Mouse (Mus musculus): ENCODE results near the gene Mta2. TPM values are rescaled to one million over a fixed set of nuclear protein-coding genes. Genes with fewer than 3 reads are reported as not detected.

The Mta2 gene
- 248 TPM for polyA plus RNA-seq (2017; shearing (Covaris generic))

GRCm38 (mm10) chr19:8941515-8942217 lies at the start of gene Mta2:
Mta2 (plus strand) TSS chr19:8941875.

GRCm38 (mm10) chr19:8892829-8893766 lies 48.6 kb upstream of the Mta2 start, which contains the start of gene Ints5:
Ints5 (plus strand) TSS chr19:8893005.

DNA sequence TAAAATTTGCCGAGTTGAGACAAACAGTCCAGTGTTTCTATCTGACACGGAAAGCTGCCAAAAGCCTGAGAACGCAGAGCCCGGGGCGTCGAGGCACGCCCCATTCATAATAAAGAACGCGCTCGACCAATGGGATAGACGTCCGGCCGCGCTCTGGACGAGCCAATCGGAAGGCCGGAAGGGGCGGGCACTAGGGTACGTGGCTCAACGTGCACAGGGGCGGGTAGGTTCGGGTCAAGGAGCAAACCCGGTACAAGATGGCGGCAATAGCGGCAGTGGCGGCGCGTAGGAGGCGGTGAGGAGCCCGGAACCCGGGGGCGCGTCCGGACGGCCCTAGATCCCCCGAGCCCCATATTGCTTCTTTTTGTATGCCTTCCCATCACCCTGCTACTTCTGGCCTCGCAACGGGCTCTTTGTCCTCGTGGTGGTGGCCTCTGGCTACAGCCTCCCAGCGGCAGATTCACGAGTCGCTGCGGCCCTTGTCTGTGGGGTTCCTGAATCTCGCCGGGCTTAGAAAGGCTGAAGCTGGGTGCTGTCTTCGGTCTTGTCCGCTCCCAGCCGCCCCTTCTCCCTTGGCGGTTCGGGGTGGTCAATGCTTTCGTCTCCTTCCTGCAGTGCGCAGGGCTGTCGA lies 43.7 kb upstream of the Mta2 start, which contains the start of gene Ganab:
TSS of gene Ganab (plus strand) at position 207 of the 631 bp plus-strand sequence.

DNA sequence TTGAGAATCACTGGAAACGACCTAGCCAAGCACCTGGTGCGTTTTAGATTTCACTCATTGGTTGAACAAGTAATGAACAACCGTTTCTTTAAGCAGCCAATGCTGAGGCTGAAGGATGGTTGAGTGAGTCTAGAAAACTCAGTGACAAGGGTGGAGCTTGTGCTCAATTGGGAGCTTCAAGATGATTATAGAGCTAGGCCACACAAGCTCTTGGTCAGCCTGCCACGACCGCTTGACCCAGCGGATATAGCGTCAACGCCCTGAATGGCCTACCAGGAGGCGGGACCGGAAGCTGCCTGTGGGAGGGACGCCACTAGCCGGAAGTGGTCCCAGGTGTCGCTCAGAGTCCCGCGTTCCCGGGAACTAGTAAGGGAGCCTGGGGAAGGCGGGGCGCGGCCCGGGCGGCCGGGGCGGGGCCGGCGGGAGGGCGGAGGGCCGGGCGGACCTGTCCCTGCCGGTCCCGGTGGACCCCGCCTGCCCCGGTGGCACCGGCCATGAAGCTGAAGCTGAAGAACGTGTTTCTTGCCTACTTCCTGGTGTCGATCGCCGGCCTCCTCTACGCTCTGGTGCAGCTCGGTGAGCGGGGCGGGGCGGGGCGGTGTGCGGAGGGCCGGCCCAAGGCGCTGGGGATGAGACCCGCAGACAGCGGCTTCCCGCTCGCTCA lies 21.5 kb upstream of the Mta2 start, which contains the start of gene B3gat3:
TSS of gene B3gat3 (plus strand) at position 302 of the 664 bp plus-strand sequence.

GRCm38 (mm10) chr19:8929224-8930088 lies 12.2 kb upstream of the Mta2 start, which contains the start of the genes Rom1 and Eml3:
Rom1 (minus strand) TSS chr19:8929356.
Eml3 (plus strand) TSS chr19:8929552.

GRCm38 (mm10) chr19:8953135-8954039 lies 11.7 kb downstream of the Mta2 start, which contains the start of gene Tut1:
Tut1 (plus strand) TSS chr19:8953847.

DNA sequence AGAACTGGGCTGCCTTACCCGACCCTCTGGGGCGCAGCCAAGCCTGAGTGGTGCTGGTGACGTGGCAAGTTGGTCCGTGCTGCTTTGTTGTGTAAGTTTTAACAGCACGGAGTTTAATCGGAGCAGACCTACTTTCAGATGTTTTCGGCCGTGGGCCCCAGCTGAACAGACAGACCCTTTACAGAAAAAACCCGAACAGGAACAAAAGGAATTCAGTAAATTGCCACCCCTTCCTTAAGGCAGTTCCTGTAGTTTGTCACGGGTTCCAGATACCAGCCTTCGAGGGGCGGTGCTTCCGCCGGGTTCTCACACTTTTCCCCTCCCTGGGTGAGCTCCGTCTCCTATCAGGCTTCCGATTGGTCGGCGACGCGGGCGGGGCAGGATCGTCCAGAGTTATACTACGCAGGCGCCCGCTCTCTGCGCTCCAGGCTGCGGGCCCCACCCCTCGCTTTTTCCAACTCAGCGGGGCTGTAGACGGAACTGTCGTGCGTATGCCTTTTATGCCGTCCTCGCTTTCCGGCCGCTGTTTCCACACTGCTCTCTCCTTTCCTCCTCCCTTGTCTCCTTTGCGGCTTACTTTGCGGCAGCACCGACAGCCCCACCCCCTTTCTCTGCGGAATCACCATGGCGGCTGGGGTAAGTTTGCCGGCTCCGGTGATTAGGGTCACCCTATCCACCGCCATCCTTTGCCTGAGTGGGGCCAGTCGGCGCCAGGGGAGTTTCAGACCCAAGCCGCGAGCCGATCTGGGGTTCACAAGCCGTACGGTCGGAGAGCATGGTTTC lies 25.1 kb downstream of the Mta2 start, which contains the start of gene Eef1g:
TSS of gene Eef1g (plus strand) at position 452 of the 783 bp plus-strand sequence.

GRCm38 (mm10) chr19:8989066-8989566 lies 47.4 kb downstream of the Mta2 start, which contains the start of gene Ahnak:
Ahnak (plus strand) TSS chr19:8989284.

Other genes with a start within 250 kb of the Mta2 start
- gene Slc3a2, start 218.5 kb upstream of the Mta2 start, polyA plus RNA-seq (2017; shearing (Covaris generic)) = 132 TPM
- 88.5 TPM for gene Wdr74, start 206.0 kb upstream of the Mta2 start, polyA plus RNA-seq (2017; shearing (Covaris generic))
- gene 1700092M07Rik, start 201.2 kb upstream of the Mta2 start, polyA plus RNA-seq (2017; shearing (Covaris generic)) = 1.1 TPM
- 189 TPM for gene Stx5a, start 200.5 kb upstream of the Mta2 start, polyA plus RNA-seq (2017; shearing (Covaris generic))
- gene Nxf1, start 184.8 kb upstream of the Mta2 start, polyA plus RNA-seq (2017; shearing (Covaris generic)) = 324 TPM
- 107 TPM for gene Tmem223, start 170.9 kb upstream of the Mta2 start, polyA plus RNA-seq (2017; shearing (Covaris generic))
- gene Tmem179b, start 167.4 kb upstream of the Mta2 start, polyA plus RNA-seq (2017; shearing (Covaris generic)) = 167 TPM
- gene Taf6l, start 155.5 kb upstream of the Mta2 start, polyA plus RNA-seq (2017; shearing (Covaris generic)) = 6.1 TPM
- gene Polr2g, start 143.3 kb upstream of the Mta2 start, polyA plus RNA-seq (2017; shearing (Covaris generic)) = 172 TPM
- gene Zbtb3, start 139.3 kb upstream of the Mta2 start, polyA plus RNA-seq (2017; shearing (Covaris generic)) = 4.3 TPM
- gene Ttc9c, start 122.5 kb upstream of the Mta2 start, polyA plus RNA-seq (2017; shearing (Covaris generic)) = 57.9 TPM
- 5.4 TPM for gene Hnrnpul2, start 121.9 kb upstream of the Mta2 start, polyA plus RNA-seq (2017; shearing (Covaris generic))
- not detected for gene AC129217.1, start 112.1 kb upstream of the Mta2 start, polyA plus RNA-seq (2017; shearing (Covaris generic))
- 112 TPM for gene Bscl2, start 104.4 kb upstream of the Mta2 start, polyA plus RNA-seq (2017; shearing (Covaris generic))
- gene Gng3, start 102.7 kb upstream of the Mta2 start, polyA plus RNA-seq (2017; shearing (Covaris generic)) = 0.45 TPM
- gene Lrrn4cl, start 91.1 kb upstream of the Mta2 start, polyA plus RNA-seq (2017; shearing (Covaris generic)) = not detected
- gene Ubxn1, start 70.4 kb upstream of the Mta2 start, polyA plus RNA-seq (2017; shearing (Covaris generic)) = 165 TPM
- 82.7 TPM for gene Uqcc3, start 61.0 kb upstream of the Mta2 start, polyA plus RNA-seq (2017; shearing (Covaris generic))
- 75.6 TPM for gene Lbhd1, start 58.1 kb upstream of the Mta2 start, polyA plus RNA-seq (2017; shearing (Covaris generic))
- not detected for gene Gm49403, start 57.9 kb upstream of the Mta2 start, polyA plus RNA-seq (2017; shearing (Covaris generic))
- gene 1810009A15Rik, start 53.0 kb upstream of the Mta2 start, polyA plus RNA-seq (2017; shearing (Covaris generic)) = 74.5 TPM
- not detected for gene Gm49416, start 52.9 kb upstream of the Mta2 start, polyA plus RNA-seq (2017; shearing (Covaris generic))
- gene Ints5, start 48.9 kb upstream of the Mta2 start, polyA plus RNA-seq (2017; shearing (Covaris generic)) = 55.6 TPM
- 145 TPM for gene Ganab, start 43.8 kb upstream of the Mta2 start, polyA plus RNA-seq (2017; shearing (Covaris generic))
- gene B3gat3, start 21.5 kb upstream of the Mta2 start, polyA plus RNA-seq (2017; shearing (Covaris generic)) = 37.2 TPM
- 11.8 TPM for gene Rom1, start 12.5 kb upstream of the Mta2 start, polyA plus RNA-seq (2017; shearing (Covaris generic))
- 76.0 TPM for gene Eml3, start 12.3 kb upstream of the Mta2 start, polyA plus RNA-seq (2017; shearing (Covaris generic))
- gene Tut1, start 12.0 kb downstream of the Mta2 start, polyA plus RNA-seq (2017; shearing (Covaris generic)) = 55.5 TPM
- 297 TPM for gene Eef1g, start 25.2 kb downstream of the Mta2 start, polyA plus RNA-seq (2017; shearing (Covaris generic))
- 137 TPM for gene Ahnak, start 47.4 kb downstream of the Mta2 start, polyA plus RNA-seq (2017; shearing (Covaris generic))
- not detected for gene Scgb1a1, start 146.1 kb downstream of the Mta2 start, polyA plus RNA-seq (2017; shearing (Covaris generic))
- gene Asrgl1, start 193.8 kb downstream of the Mta2 start, polyA plus RNA-seq (2017; shearing (Covaris generic)) = 24.1 TPM